Mouse (Mus musculus): ENCODE measurements around the gene Btnl6.
"Not testable (repeated sequence)": the region's sequence is repeated elsewhere in the genome, so short reads cannot be mapped to it uniquely, and the experiment has no call there.

Btnl6 gene

DNA sequence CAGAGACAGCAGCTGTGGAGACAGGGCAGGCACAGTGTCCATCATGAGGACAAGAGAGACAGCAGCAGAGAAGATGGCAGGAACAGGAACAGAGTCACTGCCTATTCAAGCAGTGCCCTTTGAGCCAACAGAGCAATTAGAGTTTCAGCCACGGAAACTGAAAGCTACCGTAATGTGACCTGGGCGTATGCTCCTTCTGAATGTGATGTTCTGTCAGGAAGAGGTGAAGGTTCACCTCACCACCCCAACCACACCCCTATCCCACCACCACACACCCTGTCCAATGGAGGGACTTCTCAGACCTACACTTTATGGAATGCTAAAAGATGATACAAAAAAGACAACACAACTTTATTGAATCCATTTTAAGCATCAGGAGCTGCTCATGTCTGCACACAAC is 19.8 kb downstream of the Btnl6 start:
- not testable (repeated sequence) for DNase-seq (ENCODE audit: low spot score)

DNA sequence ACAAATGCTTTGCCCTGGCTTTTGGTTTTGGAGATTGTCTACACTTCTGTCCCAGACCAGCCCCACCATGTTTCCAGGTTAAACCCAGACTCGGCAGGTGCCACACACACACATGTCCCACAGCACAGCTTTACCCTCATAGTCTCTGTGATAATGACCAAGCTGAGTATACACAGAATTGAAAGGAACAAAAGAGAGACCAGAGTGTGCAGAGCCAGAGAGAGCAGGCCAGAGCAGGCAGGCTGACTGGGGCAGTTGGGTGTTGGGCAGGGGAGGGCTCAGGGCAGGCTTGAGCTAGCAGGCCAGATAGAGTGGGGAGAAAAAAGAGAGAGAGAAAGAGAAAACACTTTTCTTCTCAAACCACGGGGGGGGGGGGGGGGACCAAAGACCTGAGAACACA is 20.6 kb downstream of the Btnl6 start:
- no peak for DNase-seq (ENCODE audit: low spot score)

DNA sequence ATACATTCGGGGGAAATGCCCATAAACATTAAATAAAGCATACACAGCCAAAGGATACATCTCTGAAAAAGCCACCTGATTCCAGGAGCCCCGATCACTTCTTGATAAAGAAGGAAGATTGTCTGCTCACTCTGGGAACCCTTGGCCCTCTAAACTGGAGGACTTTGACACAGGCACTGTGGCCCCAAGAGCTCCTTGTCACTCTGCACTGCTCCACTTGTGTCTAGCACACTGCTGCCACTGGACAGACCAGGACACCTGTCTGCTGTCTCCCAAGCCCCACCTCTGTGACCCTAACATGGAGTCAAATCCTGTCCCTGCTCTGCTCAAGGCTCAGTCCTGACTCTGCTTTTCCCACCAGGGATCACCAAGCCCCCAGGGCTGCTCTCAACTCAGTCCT is 22.0 kb downstream of the Btnl6 start:
- DNase-seq (ENCODE audit: low spot score): not testable (repeated sequence)

DNA sequence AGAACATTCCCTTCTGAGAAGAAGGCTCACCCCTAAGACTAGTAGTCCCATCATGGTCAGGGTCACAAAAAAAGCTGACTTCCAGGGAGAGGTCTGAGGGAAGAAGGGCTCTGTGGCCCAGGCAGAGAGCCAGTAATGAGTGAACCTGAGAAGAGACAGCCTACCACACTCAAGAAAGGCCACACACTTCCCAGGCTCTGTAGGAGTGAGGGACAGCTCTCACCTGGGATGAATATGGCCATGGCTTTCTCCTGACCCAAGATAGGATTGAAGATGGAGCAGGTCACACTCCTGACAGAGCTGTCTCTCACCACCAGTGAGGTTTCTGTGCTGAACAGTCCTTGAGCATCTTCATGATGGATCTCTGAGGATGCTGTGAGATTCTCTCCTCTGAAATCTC is 24.4 kb downstream of the Btnl6 start:
- DNase-seq (ENCODE audit: low spot score): no peak

DNA sequence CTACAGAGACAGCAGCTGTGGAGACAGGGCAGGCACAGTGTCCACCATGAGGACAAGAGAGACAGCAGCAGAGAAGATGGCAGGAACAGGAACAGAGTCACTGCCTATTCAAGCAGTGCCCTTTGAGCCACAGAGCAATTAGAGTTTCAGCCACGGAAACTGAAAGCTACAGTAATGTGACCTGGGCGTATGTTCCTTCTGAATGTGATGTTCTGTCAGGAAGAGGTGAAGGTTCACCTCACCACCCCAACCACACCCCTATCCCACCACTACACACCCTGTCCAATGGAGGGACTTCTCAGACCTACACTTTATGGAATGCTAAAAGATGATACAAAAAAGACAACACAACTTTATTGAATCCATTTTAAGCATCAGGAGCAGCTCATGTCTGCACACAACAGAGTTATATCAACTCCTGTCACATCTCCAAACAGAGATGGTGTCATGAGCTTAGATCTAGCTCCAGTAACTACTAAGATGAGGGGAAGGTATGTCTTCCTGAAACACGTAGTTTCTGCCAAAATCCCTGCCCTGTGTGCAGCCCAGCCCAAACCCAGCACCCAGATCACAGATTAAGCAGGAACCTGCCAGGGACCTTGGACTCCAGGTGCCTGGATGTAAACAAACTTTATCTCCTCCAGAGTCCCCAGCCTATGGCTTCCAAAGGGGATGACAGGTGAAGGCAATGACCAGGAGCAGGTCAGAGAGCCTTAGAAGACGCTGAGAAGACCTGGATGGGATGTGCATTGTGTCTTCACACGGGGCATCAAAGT is 39.7 kb downstream of the Btnl6 start, which contains the start of gene Btnl4:
TSS of gene Btnl4 (minus strand) at position 81 of the 776 bp plus-strand sequence.
- DNase-seq (ENCODE audit: low spot score): not testable (repeated sequence)

DNA sequence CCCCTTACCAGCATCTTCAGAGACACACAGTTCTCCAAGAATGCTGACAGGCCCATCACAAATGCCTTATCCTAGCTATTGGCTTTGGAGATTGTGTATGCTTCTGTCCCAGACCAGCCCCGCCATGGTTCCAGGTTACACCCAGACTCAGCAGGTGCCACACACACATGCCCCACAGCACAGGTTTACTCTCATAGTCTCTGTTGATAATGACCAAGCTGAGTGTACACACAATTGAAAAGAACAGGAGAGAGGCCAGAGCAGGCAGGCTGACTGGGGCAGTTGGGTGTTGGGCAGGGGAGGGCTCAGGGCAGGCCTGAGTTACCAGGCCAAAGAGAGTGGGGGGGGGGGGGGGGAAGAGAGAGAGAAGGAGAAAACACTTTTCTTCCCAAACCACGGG is 40.7 kb downstream of the Btnl6 start:
- no peak for DNase-seq (ENCODE audit: low spot score)

DNA sequence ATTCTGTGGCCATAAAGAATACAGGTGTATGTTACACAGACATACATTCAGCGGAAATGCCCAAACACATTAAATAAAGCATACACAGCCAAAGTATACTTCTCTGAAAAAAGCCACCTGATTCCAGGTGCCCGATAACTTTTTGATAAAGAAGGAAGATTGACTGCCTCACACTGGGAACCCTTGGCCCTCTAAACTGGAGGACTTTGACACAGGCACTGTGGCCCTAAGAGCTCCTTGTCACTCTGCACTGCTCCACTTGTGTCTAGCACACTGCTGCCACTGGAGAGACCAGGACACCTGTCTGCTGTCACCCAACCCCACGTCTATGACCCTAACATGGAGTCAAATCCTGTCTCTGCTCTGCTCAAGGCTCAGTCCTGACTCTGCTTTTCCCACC is 42.1 kb downstream of the Btnl6 start:
- no peak for DNase-seq (ENCODE audit: low spot score)

DNA sequence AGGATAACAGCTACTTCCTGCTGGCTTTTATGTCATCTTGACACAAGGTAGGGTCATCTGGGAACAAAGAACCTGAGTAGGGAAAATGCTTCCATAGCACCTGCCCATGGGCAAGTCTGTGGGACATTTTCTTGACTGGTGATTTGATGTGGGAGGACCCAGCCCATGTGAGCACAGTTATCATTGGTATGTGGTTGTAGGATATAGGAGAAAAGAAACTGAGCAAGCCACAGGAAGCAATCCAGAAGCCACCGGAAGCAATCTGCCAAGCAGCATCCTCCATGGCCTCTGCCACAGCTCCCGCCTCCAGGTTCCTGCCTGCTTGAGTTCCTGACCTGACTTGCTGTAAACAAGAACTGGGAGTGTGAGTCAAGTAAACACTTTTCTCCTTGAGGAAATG is 46.7 kb downstream of the Btnl6 start:
- no peak for DNase-seq (ENCODE audit: low spot score)

DNA sequence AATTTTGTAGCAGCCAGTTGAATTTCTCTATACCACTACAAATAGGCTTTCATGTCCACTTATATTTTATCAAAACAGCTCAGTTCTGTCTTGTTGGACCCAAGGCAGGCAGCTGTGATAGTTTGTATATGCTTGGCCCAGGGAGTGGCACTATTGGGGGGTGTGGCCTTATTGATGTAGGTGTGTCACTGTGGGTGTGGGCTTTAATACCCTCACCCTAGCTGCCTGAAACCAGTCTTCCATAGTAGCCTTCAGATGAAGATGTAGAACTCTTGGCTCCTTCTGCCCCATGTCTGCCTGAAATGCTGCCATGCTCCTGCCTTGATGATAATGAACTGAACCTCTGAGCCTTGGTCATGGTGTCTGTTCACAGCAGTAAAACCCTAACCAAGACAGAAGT is 51.2 kb downstream of the Btnl6 start:
- DNase-seq (ENCODE audit: low spot score): not testable (repeated sequence)

DNA sequence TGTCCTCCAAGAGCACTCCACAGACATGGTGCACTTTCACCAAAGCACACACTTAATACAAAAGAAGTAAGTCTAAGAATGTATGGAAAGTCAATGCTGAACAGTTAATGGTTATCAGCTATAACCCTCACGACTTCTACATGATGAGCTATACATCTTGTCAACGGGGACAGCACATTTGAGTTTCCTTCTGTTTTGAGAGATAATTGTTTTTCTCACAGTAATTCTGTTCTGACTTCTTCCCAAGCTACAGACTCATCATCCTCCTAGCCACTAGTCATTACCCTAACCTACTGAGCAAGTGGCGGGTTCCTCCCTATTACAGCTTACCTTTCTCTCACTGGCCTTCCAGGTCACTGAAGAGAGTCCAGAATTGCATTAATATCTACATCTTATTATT is 57.9 kb downstream of the Btnl6 start:
- no peak for DNase-seq (ENCODE audit: low spot score)
